Mouse (Mus musculus) embryo, embryonic 9.5 days (tissue): ENCODE measurements at regions not wholly inside any gene's neighbourhood (a gene's known extent, or its start where the extent isn't known, plus 50 kb on each side); places are given as distances from the start of the nearest gene placed in this dataset.

Experiments
- DNase-seq: peaks from one replicate; pipeline ENCODE4 v3.0.0-alpha.2; 2017; ENCODE audit errors: extremely low spot score

- DNase-seq, result peak; percentile 33
These were observed 177.2 kb upstream of the Scn7a start for GRCm38 (mm10) chr2:66961808-66962519.

- DNase-seq, result no peak
These were observed 156.5 kb upstream of the Scn7a start for GRCm38 (mm10) chr2:66941188-66941587.

GRCm38 (mm10) chr2:66898032-66898431 lies 113.3 kb upstream of the Scn7a start:
- DNase-seq, result no peak

- no peak for DNase-seq
These were observed 82.9 kb upstream of the Scn7a start for GRCm38 (mm10) chr2:66867457-66868216.
